Mouse (Mus musculus) ES-E14 (cell line): Measurements from ENCODE around the gene Ell. TPM values are rescaled to one million over a fixed set of nuclear protein-coding genes. Genes with fewer than 3 reads are reported as not detected.

Experiments used
- DNase-seq: peaks from one replicate; pipeline ENCODE4 v3.0.0-alpha.2; 2013; ENCODE audit warnings: low read depth, low spot score
- H3K27ac ChIP-seq: 2 replicates; pipeline ENCODE4 v1.5.1; 2012; ENCODE audit warnings: low read depth, mild to moderate bottlenecking, low read length, moderate library complexity, mixed read lengths; ENCODE audit not compliant: poor library complexity, insufficient read depth, severe bottlenecking
- H3K36me3 ChIP-seq: 2 replicates; pipeline ENCODE4 v1.6.1; 2012; ENCODE audit warnings: mild to moderate bottlenecking, low read length, moderate library complexity, mixed read lengths; ENCODE audit not compliant: control insufficient read depth, poor library complexity, insufficient read depth, severe bottlenecking
- H3K4me1 ChIP-seq, 2 experiments: fragments of 150-350 bp in 1 of 2; sonication (generic) in 1 of 2; 2 replicates each; pipeline ENCODE4 v1.6.1; 2012; ENCODE audit warnings: low read length in 2 of 2, mild to moderate bottlenecking in 1 of 2, mixed read lengths in 1 of 2; ENCODE audit not compliant: control insufficient read depth in 2 of 2, insufficient read depth in 2 of 2, poor library complexity in 1 of 2
- H3K4me3 ChIP-seq, 2 experiments: fragments of 150-350 bp in 1 of 2; sonication (generic) in 1 of 2; 2 replicates each; pipeline ENCODE4 v1.5.1; 2012; ENCODE audit warnings: low read length in 2 of 2, low read depth in 1 of 2, mild to moderate bottlenecking in 1 of 2, mixed read lengths in 1 of 2; ENCODE audit not compliant: insufficient read depth in 1 of 2, poor library complexity in 1 of 2, severe bottlenecking in 1 of 2
- H3K9ac ChIP-seq: 2 replicates; pipeline ENCODE4 v1.6.1; 2012; ENCODE audit warnings: low read depth, mild to moderate bottlenecking, low read length, mixed read lengths; ENCODE audit not compliant: poor library complexity, insufficient read depth, severe bottlenecking
- H3K9me3 ChIP-seq: fragments of 150-350 bp; sonication (generic); 2 replicates; pipeline ENCODE4 v1.6.1; 2012; ENCODE audit warnings: low read depth, mild to moderate bottlenecking, low read length; ENCODE audit not compliant: control insufficient read depth, insufficient read depth
- CHD2 ChIP-seq: IDR thresholded peaks from 2 replicates; pipeline ENCODE4 v1.6.1; 2014; ENCODE audit warnings: mild to moderate bottlenecking, low read depth, low read length, inconsistent platforms
- HCFC1 ChIP-seq: IDR thresholded peaks from 2 replicates; pipeline ENCODE4 v1.6.1; 2012; ENCODE audit warnings: low read length, inconsistent platforms, borderline replicate concordance; ENCODE audit not compliant: insufficient read depth
- MAFK ChIP-seq: IDR thresholded peaks from 2 replicates; pipeline ENCODE4 v1.6.1; 2014; ENCODE audit warnings: mild to moderate bottlenecking, low read depth, low read length, inconsistent platforms; ENCODE audit not compliant: insufficient read depth
- ZC3H11A ChIP-seq: IDR thresholded peaks from 2 replicates; pipeline ENCODE4 v1.6.1; 2012; ENCODE audit warnings: low read depth, mild to moderate bottlenecking, inconsistent platforms, low read length, borderline replicate concordance
- ZNF384 ChIP-seq: IDR thresholded peaks from 2 replicates; pipeline ENCODE4 v1.6.1; 2012; ENCODE audit warnings: low read depth, low read length, inconsistent platforms
- in situ Hi-C, 2 experiments: fragments of 600-800 bp; cut with MboI; formaldehyde crosslinking; loops; one replicate each; pipeline ENCODE4 v1.15.1; 2025; ENCODE audit warnings: low sequenced_read_pairs in 2 of 2, inconsistent platforms in 1 of 2; ENCODE audit not compliant: unreplicated experiment in 2 of 2
- total RNA-seq: library from RNA; depleted of rRNA; stranded (reverse); fragments of 300-350 nt; gene quantifications from 2 replicates; pipeline ENCODE4 v1.2.3, GENCODE M21; 2012

Gene Ell
- total RNA-seq, 1 experiment = 15.8 TPM

GRCm38 (mm10) chr8:70506328-70507026 is 32.8 kb upstream of the Ell start, which contains the start of gene Rex1bd:
TSS of gene Rex1bd (minus strand) at chr8:70506752.
- Histone ChIP-seq H3K36me3 (peaks cover 30% of the 10 kb centered on the region), H3K4me1 (peaks cover 0 to 11% of the 10 kb centered on the region in 2 experiments; a peak in 1 of 4 replicates), H3K9me3 (no peaks in the 10 kb centered on the region), H3K4me3 (peak within 1 kb of the TSS; percentile 89 to 92), H3K9ac (peak within 1 kb of the TSS; percentile 91), H3K27ac (peak within 1 kb of the TSS; percentile 88)
- DNase-seq = peak; percentile 97
- peak; percentile 98 for TF ChIP-seq ZNF384
- TF ChIP-seq HCFC1 = peak; percentile 53
- TF ChIP-seq MAFK = peak; percentile 81
- TF ChIP-seq ZC3H11A = no peak
- in situ Hi-C loops = no loop called here

GRCm38 (mm10) chr8:70507027-70507393 is 32.2 kb upstream of the Ell start:
- in situ Hi-C loops = no loop called here
- Histone ChIP-seq H3K4me1 (peaks cover 0 to 11% of the 10 kb centered on the region in 2 experiments; a peak in 1 of 4 replicates), H3K9me3 (no peaks in the 10 kb centered on the region), H3K27ac (peak overlapping the region; percentile 62; the same call in 1 of the 2 replicates), H3K4me3 (peak overlapping the region; percentile 26 to 89; a peak in 3 of 4 replicates), H3K9ac (peak overlapping the region; percentile 42; the same call in 1 of the 2 replicates), H3K36me3 (peaks cover 30% of the 10 kb centered on the region)
- no peak for DNase-seq
- TF ChIP-seq MAFK (no peak), HCFC1 (no peak), ZC3H11A (no peak), ZNF384 (no peak), CHD2 (no peak)

DNA sequence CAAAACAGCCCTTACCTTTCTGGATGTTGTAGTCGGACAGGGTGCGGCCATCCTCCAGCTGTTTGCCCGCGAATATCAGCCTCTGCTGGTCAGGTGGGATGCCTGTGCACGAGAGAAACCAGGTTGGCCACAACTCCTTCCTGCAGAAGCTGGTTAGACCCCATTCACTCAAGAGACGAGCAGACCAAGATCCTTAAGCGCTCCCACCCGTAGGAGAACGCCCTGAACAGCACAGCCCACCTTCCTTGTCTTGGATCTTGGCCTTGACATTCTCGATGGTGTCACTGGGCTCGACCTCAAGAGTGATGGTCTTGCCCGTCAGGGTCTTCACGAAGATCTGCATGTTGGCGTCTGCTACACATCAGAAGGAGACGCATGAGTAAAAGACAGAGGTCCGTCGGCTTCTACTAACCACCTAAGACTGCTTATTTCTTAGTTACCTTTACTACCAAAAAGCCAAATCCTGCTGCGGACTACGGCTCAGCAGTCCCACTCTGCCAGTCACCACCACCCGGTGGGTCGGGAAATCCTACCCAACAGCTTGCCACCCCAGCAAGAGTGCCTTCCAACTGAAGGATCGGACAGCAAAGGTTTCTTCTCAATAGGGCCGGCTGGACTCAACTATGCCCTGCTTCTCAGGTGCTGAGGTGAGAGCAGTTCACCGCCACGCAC is 29.8 kb upstream of the Ell start:
- peaks cover 39% of the 10 kb centered on the region for H3K36me3 ChIP-seq
- in situ Hi-C loops = no loop called here
- H3K4me3 ChIP-seq = peak overlapping the region; percentile 90 to 96
- no peak for DNase-seq
- TF ChIP-seq MAFK (no peak), ZC3H11A (no peak), ZNF384 (no peak), CHD2 (no peak)
- H3K4me1 ChIP-seq = peaks cover 1 to 5% of the 10 kb centered on the region in 2 experiments; a peak in 2 of 4 replicates
- H3K27ac ChIP-seq = peak overlapping the region; percentile 85
- H3K9ac ChIP-seq = peak overlapping the region; percentile 97
- H3K9me3 ChIP-seq = no peaks in the 10 kb centered on the region

GRCm38 (mm10) chr8:70510228-70510915 is 28.9 kb upstream of the Ell start, which contains the start of gene Uba52:
TSS of gene Uba52 (minus strand) at chr8:70510801.
- Histone ChIP-seq H3K4me3 (peak within 1 kb of the TSS; percentile 90 to 96), H3K36me3 (peaks cover 39% of the 10 kb centered on the region), H3K4me1 (peaks cover 0 to 1% of the 10 kb centered on the region in 2 experiments; a peak in 2 of 4 replicates), H3K27ac (peak within 1 kb of the TSS; percentile 91), H3K9ac (peak within 1 kb of the TSS; percentile 98), H3K9me3 (no peaks in the 10 kb centered on the region)
- in situ Hi-C loops = no loop called here
- DNase-seq = peak; percentile 89
- TF ChIP-seq HCFC1 (peak; percentile 79), MAFK (no peak)
